Mouse (Mus musculus): ENCODE data around the gene Pum1. TPM values are rescaled to one million over a fixed set of nuclear protein-coding genes. Genes with fewer than 3 reads are reported as not detected.

Pum1 gene
- polyA plus RNA-seq, 1 experiment: 45.2 TPM

- TF ChIP-seq GATA1 (IDR thresholded peaks at IDR 0.05; ENCODE audit: low read length): no peak
Observed at GRCm38 (mm10) chr4:130664414-130665029, 1.4 kb downstream of the Pum1 start.

- no peak for TF ChIP-seq GATA1 (IDR thresholded peaks at IDR 0.05; ENCODE audit: low read length)
Observed at GRCm38 (mm10) chr4:130665176-130665575, 2.1 kb downstream of the Pum1 start.

- TF ChIP-seq GATA1 (IDR thresholded peaks at IDR 0.05; ENCODE audit: low read length): no peak
Observed at GRCm38 (mm10) chr4:130667686-130668085, 4.6 kb downstream of the Pum1 start.

GRCm38 (mm10) chr4:130668541-130668940 is 5.4 kb downstream of the Pum1 start:
- TF ChIP-seq GATA1 (IDR thresholded peaks at IDR 0.05; ENCODE audit: low read length): no peak

GRCm38 (mm10) chr4:130668991-130669390 is 5.9 kb downstream of the Pum1 start:
- no peak for TF ChIP-seq GATA1 (IDR thresholded peaks at IDR 0.05; ENCODE audit: low read length)

GRCm38 (mm10) chr4:130671079-130671845 is 8.1 kb downstream of the Pum1 start:
- no peak for TF ChIP-seq GATA1 (IDR thresholded peaks at IDR 0.05; ENCODE audit: low read length)

- TF ChIP-seq GATA1 (IDR thresholded peaks at IDR 0.05; ENCODE audit: low read length): no peak
Observed at GRCm38 (mm10) chr4:130672161-130672560, 9.0 kb downstream of the Pum1 start.

GRCm38 (mm10) chr4:130676746-130677145 is 13.6 kb downstream of the Pum1 start:
- no peak for TF ChIP-seq GATA1 (IDR thresholded peaks at IDR 0.05; ENCODE audit: low read length)

GRCm38 (mm10) chr4:130678149-130678548 is 15.0 kb downstream of the Pum1 start:
- TF ChIP-seq GATA1 (IDR thresholded peaks at IDR 0.05; ENCODE audit: low read length): no peak

- no peak for TF ChIP-seq GATA1 (IDR thresholded peaks at IDR 0.05; ENCODE audit: low read length)
Observed at GRCm38 (mm10) chr4:130680676-130681075, 17.6 kb downstream of the Pum1 start.

- no peak for TF ChIP-seq GATA1 (IDR thresholded peaks at IDR 0.05; ENCODE audit: low read length)
Observed at GRCm38 (mm10) chr4:130693936-130694335, 30.8 kb downstream of the Pum1 start.

- TF ChIP-seq GATA1 (IDR thresholded peaks at IDR 0.05; ENCODE audit: low read length): no peak
Observed at GRCm38 (mm10) chr4:130694982-130695381, 31.9 kb downstream of the Pum1 start.

GRCm38 (mm10) chr4:130701061-130701460 is 37.9 kb downstream of the Pum1 start:
- no peak for TF ChIP-seq GATA1 (IDR thresholded peaks at IDR 0.05; ENCODE audit: low read length)

GRCm38 (mm10) chr4:130702835-130703535 is 39.9 kb downstream of the Pum1 start:
- no peak for TF ChIP-seq GATA1 (IDR thresholded peaks at IDR 0.05; ENCODE audit: low read length)

- TF ChIP-seq GATA1 (IDR thresholded peaks at IDR 0.05; ENCODE audit: low read length): no peak
Observed at GRCm38 (mm10) chr4:130703601-130704000, 40.5 kb downstream of the Pum1 start.

GRCm38 (mm10) chr4:130704615-130705014 is 41.5 kb downstream of the Pum1 start:
- TF ChIP-seq GATA1 (IDR thresholded peaks at IDR 0.05; ENCODE audit: low read length): no peak
